Mouse (Mus musculus): ENCODE data around the gene 2610507B11Rik. TPM values are rescaled to one million over a fixed set of nuclear protein-coding genes. Genes with fewer than 3 reads are reported as not detected.

The 2610507B11Rik gene
- total RNA-seq, 2 experiments from 2014 or later = 183 to 188 TPM

DNA sequence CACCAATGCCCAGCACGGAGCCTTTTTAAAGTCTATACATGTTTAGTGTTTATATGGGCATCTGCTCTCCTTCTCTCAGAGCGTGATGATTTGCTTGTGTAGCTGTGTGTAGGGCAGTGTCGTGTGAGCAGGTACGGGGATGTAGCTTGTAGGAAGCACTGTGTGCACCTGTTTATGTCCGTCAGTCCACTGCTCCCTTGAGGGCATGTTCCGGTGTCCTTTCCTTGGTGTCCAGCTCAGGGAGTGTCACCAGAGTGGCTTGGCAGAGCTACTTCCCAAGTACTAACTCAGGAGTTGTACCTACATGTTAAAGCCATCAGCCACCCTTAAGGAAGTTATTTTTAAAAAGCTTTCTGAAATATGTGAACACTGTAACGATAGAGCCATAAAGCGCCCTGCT lies 75.5 kb downstream of the 2610507B11Rik start:
- DNase-seq (ENCODE audit: low spot score in 2 of 2) = no peak

Other genes starting within 250 kb of the 2610507B11Rik start
- 1 to 10 TPM; 5.0 TPM for gene Dhrs13, start 229.5 kb upstream of the 2610507B11Rik start, total RNA-seq (2021)
- 10 to 100 TPM; 73.6 to 75.9 TPM for gene Flot2, start 223.8 kb upstream of the 2610507B11Rik start, total RNA-seq (2021)
- gene Eral1, start 181.4 kb upstream of the 2610507B11Rik start, total RNA-seq (2021) = 10 to 100 TPM; 19.2 to 19.7 TPM
- gene Fam222b, start 167.1 kb upstream of the 2610507B11Rik start, total RNA-seq (2021) = 10 to 100 TPM; 29.7 to 30.5 TPM
- gene Traf4, start 96.2 kb upstream of the 2610507B11Rik start, total RNA-seq (2021) = 1 to 10 TPM; 8.3 to 9.8 TPM
- 1 to 10 TPM; 2.6 to 4.1 TPM for gene Nek8, start 85.1 kb upstream of the 2610507B11Rik start, total RNA-seq (2021)
- gene Tlcd1, start 85.0 kb upstream of the 2610507B11Rik start, total RNA-seq (2021) = 10 to 100 TPM; 16.8 to 17.5 TPM
- 100 to 1,000 TPM; 770 to 803 TPM for gene Rpl23a, start 78.2 kb upstream of the 2610507B11Rik start, total RNA-seq (2021)
- 10 to 100 TPM; 22.5 to 25.8 TPM for gene Rab34, start 73.3 kb upstream of the 2610507B11Rik start, total RNA-seq (2021)
- gene Proca1, start 68.4 kb upstream of the 2610507B11Rik start, total RNA-seq (2021) = 1 to 10 TPM; 3.4 to 4.4 TPM
- gene Sdf2, start 16.0 kb upstream of the 2610507B11Rik start, total RNA-seq (2021) = 10 to 100 TPM; 65.5 to 71.2 TPM
- 100 to 1,000 TPM; 123 to 126 TPM for gene Supt6, start 15.8 kb upstream of the 2610507B11Rik start, total RNA-seq (2021)
- 1 to 10 TPM; 7.4 TPM for gene BC030499, start 29.1 kb downstream of the 2610507B11Rik start, total RNA-seq (2021)
- 1 to 10 TPM; 5.7 to 7.1 TPM for gene Spag5, start 39.8 kb downstream of the 2610507B11Rik start, total RNA-seq (2021)
- gene Aldoc, start 61.2 kb downstream of the 2610507B11Rik start, total RNA-seq (2021) = 100 to 1,000 TPM; 856 to 892 TPM
- gene Pigs, start 66.7 kb downstream of the 2610507B11Rik start, total RNA-seq (2021) = 10 to 100 TPM; 59.0 to 62.0 TPM
- 10 to 100 TPM; 33.0 to 33.5 TPM for gene Unc119, start 81.7 kb downstream of the 2610507B11Rik start, total RNA-seq (2021)
- gene Foxn1, start 124.8 kb downstream of the 2610507B11Rik start, total RNA-seq (2021) = not detected
- gene Slc13a2, start 160.5 kb downstream of the 2610507B11Rik start, total RNA-seq (2021) = not detected
- 10 to 100 TPM; 10.9 to 11.7 TPM for gene Slc46a1, start 203.9 kb downstream of the 2610507B11Rik start, total RNA-seq (2021)
- gene Sarm1, start 236.0 kb downstream of the 2610507B11Rik start, total RNA-seq (2021) = 10 to 100 TPM; 36.1 to 38.8 TPM
- 10 to 100 TPM; 52.7 to 53.9 TPM for gene Vtn, start 237.3 kb downstream of the 2610507B11Rik start, total RNA-seq (2021)
- gene Sebox, start 241.7 kb downstream of the 2610507B11Rik start, total RNA-seq (2021) = 1 to 10 TPM; 5.3 to 5.7 TPM